Mouse (Mus musculus) stomach, embryonic 16.5 days (tissue): ENCODE measurements at regions not wholly inside any gene's neighbourhood (a gene's known extent, or its start where the extent isn't known, plus 50 kb on each side); places are given as distances from the start of the nearest gene placed in this dataset.

Experiments
- ATAC-seq: fragments of 200-750 bp; cut with Nextera tagmentation; 2 replicates; pipeline ENCODE4 v1.8.0; 2017; ENCODE audit warnings: moderate number of reproducible peaks, moderate TSS enrichment; ENCODE audit not compliant: insufficient read depth, low FRiP score
- H3K27ac ChIP-seq: fragments of 300-500 bp; sonication (generic); 2 replicates; pipeline ENCODE4 v1.5.1; 2014; ENCODE audit warnings: low read length
- H3K27me3 ChIP-seq: fragments of 300-500 bp; sonication (generic); 2 replicates; pipeline ENCODE4 v1.6.1; 2014; ENCODE audit warnings: low read length, control low read depth, mixed read lengths; ENCODE audit not compliant: control insufficient read depth, insufficient read depth
- H3K36me3 ChIP-seq: fragments of 300-500 bp; sonication (generic); 2 replicates; pipeline ENCODE4 v1.6.1; 2014; ENCODE audit warnings: low read length; ENCODE audit not compliant: control insufficient read depth, insufficient read depth
- H3K4me1 ChIP-seq: fragments of 300-500 bp; sonication (generic); 2 replicates; pipeline ENCODE4 v1.6.1; 2014; ENCODE audit warnings: low read length, control low read depth, mixed read lengths; ENCODE audit not compliant: control insufficient read depth, insufficient read depth
- H3K4me2 ChIP-seq: fragments of 300-500 bp; sonication (generic); 2 replicates; pipeline ENCODE4 v1.6.1; 2014; ENCODE audit warnings: low read depth, low read length, mixed read lengths
- H3K4me3 ChIP-seq: fragments of 300-500 bp; sonication (generic); replicated peaks from 2 replicates; pipeline ENCODE4 v1.5.1; 2014; ENCODE audit warnings: mild to moderate bottlenecking, low read length
- H3K9ac ChIP-seq: fragments of 300-500 bp; sonication (generic); 2 replicates; pipeline ENCODE4 v1.6.1; 2014; ENCODE audit warnings: low read length
- H3K9me3 ChIP-seq: fragments of 300-500 bp; sonication (generic); replicated peaks from 2 replicates; pipeline ENCODE4 v1.6.1; 2016; ENCODE audit warnings: low read length, control low read depth; ENCODE audit not compliant: control insufficient read depth
- WGBS: fragments of 180-500 bp; shearing (Covaris S2); extraction: QIAGEN DNeasy Blood & Tissue Kit; methylation state at CpG from one replicate; pipeline ENCODE4 v1.1.7; 2014; 5-methylcytosine and 5-hydroxymethylcytosine counted together

GRCm38 (mm10) chr15:52863494-52863893, 1021.2 kb upstream of the Gm7489 start:
- ATAC-seq = no peak
- 90% methylated on average over 4 of the region's 4 CpGs for WGBS
- Histone ChIP-seq H3K4me1 (no peaks in the 10 kb centered on the region), H3K9me3 (no peaks in the 10 kb centered on the region), H3K4me2 (no peak overlapping the region), H3K27me3 (no peaks in the 10 kb centered on the region), H3K9ac (no peak overlapping the region), H3K36me3 (no peaks in the 10 kb centered on the region), H3K4me3 (no peak overlapping the region), H3K27ac (no peak overlapping the region)

GRCm38 (mm10) chr15:52892244-52892950, 992.3 kb upstream of the Gm7489 start:
- no peak for ATAC-seq
- Histone ChIP-seq H3K36me3 (no peaks in the 10 kb centered on the region), H3K27me3 (no peaks in the 10 kb centered on the region), H3K27ac (no peak overlapping the region), H3K4me1 (no peaks in the 10 kb centered on the region), H3K4me3 (no peak overlapping the region), H3K4me2 (no peak overlapping the region), H3K9ac (no peak overlapping the region), H3K9me3 (no peaks in the 10 kb centered on the region)
- WGBS = 60% methylated on average over 9 of the region's 9 CpGs

DNA sequence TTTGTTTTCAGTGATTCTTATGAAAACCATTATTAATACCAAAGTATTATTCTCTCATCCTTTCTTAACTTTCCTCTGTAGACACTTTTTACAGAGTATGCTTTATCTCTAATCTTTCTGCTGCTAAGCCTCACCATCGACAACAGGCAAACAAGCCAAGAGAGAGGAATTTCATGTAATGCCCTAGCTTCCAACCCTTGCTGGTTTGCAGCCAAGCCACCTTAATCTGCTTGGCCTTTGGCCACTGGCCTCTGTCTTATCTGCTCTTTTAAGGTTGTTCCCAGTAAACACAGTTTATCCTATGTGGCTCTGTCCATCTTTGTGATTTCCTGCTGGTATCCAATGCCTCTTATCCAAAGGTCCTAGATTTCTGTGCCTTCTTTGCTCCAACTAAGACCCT, 986.6 kb upstream of the Gm7489 start:
- Histone ChIP-seq H3K9me3 (no peaks in the 10 kb centered on the region), H3K9ac (no peak overlapping the region), H3K36me3 (no peaks in the 10 kb centered on the region), H3K4me1 (no peaks in the 10 kb centered on the region), H3K27ac (no peak overlapping the region), H3K27me3 (no peaks in the 10 kb centered on the region), H3K4me3 (no peak overlapping the region), H3K4me2 (no peak overlapping the region)
- ATAC-seq = no peak
- 38% methylated on average over 1 of the region's 1 CpGs for WGBS

DNA sequence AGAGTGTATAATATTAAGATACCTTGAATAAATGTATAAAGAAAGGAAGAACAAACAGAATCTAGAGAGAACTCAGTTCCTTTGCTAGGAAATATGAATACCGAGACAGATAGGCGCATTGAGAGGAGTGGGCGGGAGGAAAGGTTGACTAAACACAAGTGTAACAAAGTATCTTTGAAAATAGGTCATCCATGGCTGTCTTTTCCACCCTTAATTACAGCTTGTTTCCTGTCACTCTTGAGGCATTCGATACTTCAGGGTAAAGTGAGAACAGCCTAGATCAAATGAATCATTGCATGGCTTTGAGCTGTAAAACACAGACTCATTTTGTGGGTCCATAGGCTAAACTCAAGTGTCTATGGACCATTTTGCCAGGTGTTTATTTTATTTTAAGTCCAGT, 985.3 kb upstream of the Gm7489 start:
- no peaks in the 10 kb centered on the region for H3K4me1 ChIP-seq
- no peak overlapping the region for H3K4me3 ChIP-seq
- H3K9ac ChIP-seq = no peak overlapping the region
- H3K9me3 ChIP-seq = no peaks in the 10 kb centered on the region
- ATAC-seq = no peak
- H3K4me2 ChIP-seq = no peak overlapping the region
- no peaks in the 10 kb centered on the region for H3K27me3 ChIP-seq
- 81% methylated on average over 4 of the region's 4 CpGs for WGBS
- H3K27ac ChIP-seq = no peak overlapping the region
- H3K36me3 ChIP-seq = no peaks in the 10 kb centered on the region

DNA sequence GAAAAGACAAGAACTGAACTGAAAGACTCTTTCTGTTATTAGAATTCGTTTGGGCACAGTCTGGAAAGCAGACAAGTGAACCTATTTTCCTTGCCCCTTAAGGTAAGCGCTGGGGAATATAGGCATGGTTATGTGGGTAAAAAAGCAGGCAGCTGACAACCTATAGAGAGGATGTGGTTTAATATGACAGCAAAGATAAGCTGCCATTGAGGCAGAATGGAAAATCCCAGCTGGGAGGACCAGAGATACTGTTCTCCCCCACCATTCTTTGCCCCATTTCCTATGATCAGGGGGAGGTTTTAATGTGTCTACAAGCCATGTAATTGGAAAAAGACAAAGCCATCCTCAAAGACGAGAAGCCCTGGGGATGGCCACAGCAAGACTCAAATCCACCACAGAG, 984.9 kb upstream of the Gm7489 start:
- H3K27ac ChIP-seq = no peak overlapping the region
- WGBS = 77% methylated on average over 3 of the region's 3 CpGs
- ATAC-seq = no peak
- H3K9me3 ChIP-seq = no peaks in the 10 kb centered on the region
- no peak overlapping the region for H3K4me3 ChIP-seq
- no peaks in the 10 kb centered on the region for H3K36me3 ChIP-seq
- H3K9ac ChIP-seq = no peak overlapping the region
- no peaks in the 10 kb centered on the region for H3K4me1 ChIP-seq
- H3K4me2 ChIP-seq = no peak overlapping the region
- H3K27me3 ChIP-seq = no peaks in the 10 kb centered on the region

- H3K4me2 ChIP-seq = no peak overlapping the region
- H3K27ac ChIP-seq = no peak overlapping the region
- no peaks in the 10 kb centered on the region for H3K9me3 ChIP-seq
- H3K9ac ChIP-seq = no peak overlapping the region
- H3K4me3 ChIP-seq = no peak overlapping the region
- H3K27me3 ChIP-seq = no peaks in the 10 kb centered on the region
- WGBS = 69% methylated on average over 3 of the region's 3 CpGs
- no peak for ATAC-seq
- H3K36me3 ChIP-seq = no peaks in the 10 kb centered on the region
- no peaks in the 10 kb centered on the region for H3K4me1 ChIP-seq
Observed at GRCm38 (mm10) chr15:52905231-52905630, 979.5 kb upstream of the Gm7489 start.

- Histone ChIP-seq H3K9me3 (no peaks in the 10 kb centered on the region), H3K4me1 (no peaks in the 10 kb centered on the region), H3K27ac (no peak overlapping the region), H3K4me2 (no peak overlapping the region), H3K4me3 (no peak overlapping the region), H3K9ac (no peak overlapping the region), H3K27me3 (no peaks in the 10 kb centered on the region), H3K36me3 (no peaks in the 10 kb centered on the region)
- WGBS = 33% methylated on average over 1 of the region's 1 CpGs
- no peak for ATAC-seq
Observed at GRCm38 (mm10) chr15:52907217-52907616, 977.5 kb upstream of the Gm7489 start.

DNA sequence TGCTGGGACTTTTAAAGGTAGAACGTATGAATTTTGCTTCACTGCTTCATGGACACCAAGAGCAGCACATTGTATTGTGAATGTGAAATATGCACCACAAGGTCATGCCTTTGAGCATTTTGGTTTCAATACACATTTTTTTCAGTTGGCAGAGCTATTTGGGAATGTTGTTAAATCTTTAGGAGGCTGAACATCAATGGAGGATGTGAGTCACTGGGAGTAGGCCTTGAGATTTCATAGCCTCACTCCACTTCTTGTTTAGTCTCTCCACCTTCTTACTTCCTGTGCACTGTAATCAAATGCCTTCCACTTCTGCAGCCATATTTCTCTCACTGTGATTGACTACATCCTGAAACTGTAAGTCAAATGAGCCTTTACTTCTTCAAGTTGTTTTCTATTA, 962.4 kb upstream of the Gm7489 start:
- 82% methylated on average over 1 of the region's 1 CpGs for WGBS
- H3K36me3 ChIP-seq = no peaks in the 10 kb centered on the region
- no peak overlapping the region for H3K9ac ChIP-seq
- H3K9me3 ChIP-seq = no peaks in the 10 kb centered on the region
- no peaks in the 10 kb centered on the region for H3K27me3 ChIP-seq
- H3K27ac ChIP-seq = no peak overlapping the region
- no peak overlapping the region for H3K4me2 ChIP-seq
- H3K4me1 ChIP-seq = no peaks in the 10 kb centered on the region
- H3K4me3 ChIP-seq = no peak overlapping the region
- ATAC-seq = no peak

DNA sequence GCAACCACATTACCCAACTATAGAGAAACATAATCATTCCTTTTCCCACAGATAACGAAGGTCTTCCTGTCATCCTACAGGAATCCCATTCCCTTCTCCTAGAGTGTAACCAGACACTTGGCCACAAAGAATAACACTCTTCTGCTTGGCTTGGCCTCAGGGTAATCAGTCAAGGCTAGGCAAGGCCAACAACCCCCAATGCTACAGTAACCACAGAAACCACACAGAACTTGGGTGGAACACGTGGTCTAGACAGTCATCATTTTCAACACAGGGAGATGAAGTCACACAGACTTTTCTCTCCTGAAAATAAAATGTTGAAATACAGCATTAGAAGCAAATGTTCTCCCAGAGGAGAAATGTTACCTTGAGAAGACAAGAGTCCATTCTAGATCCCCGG, 956.3 kb upstream of the Gm7489 start:
- WGBS = 43% methylated on average over 3 of the region's 3 CpGs

More for the DNA sequence above, 956.3 kb upstream of the Gm7489 start:
- Histone ChIP-seq H3K9ac (no peak overlapping the region), H3K27ac (no peak overlapping the region), H3K4me3 (no peak overlapping the region), H3K4me2 (no peak overlapping the region), H3K9me3 (no peaks in the 10 kb centered on the region), H3K27me3 (no peaks in the 10 kb centered on the region), H3K4me1 (no peaks in the 10 kb centered on the region), H3K36me3 (no peaks in the 10 kb centered on the region)
- no peak for ATAC-seq
